Mouse (Mus musculus) T-helper 17 cell (primary cell): ENCODE measurements around the gene Dip2b.

Experiments used
- in situ Hi-C, 2 experiments: fragments of 300-600 bp; cut with MboI, MseI; formaldehyde crosslinking; loops; 1 replicate in 1 of 2; 2 replicates in 1 of 2; pipeline ENCODE4 v1.15.1; 2025; ENCODE audit warnings: high pct_unique_total_duplicates in 2 of 2

Gene Dip2b

GRCm38 (mm10) chr15:100166464-100166863 lies 128.0 kb downstream of the Dip2b start:
- in situ Hi-C loops: no loop called here

- in situ Hi-C loops: no loop called here
Observed at GRCm38 (mm10) chr15:100167791-100168190, 129.3 kb downstream of the Dip2b start.

DNA sequence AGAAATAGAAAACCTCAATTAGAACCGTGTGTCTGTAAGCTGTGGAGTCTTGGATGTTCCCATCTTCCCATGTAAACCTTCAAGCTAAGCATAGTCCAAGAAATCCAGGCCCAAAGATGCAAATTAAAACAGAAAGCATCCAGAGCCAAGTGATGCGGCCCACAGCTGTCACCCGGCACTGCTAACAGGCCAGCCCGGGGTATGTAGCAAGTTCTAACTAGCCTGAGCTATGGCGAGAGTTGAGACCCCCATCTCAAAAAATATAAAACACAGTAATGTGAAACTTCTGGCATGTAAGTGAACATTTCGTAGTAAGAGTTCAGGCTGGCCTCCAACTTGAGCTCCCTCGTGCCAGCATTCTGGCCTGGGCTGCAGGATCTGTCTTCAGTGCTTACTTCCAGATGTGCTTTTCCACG lies 129.7 kb downstream of the Dip2b start:
- in situ Hi-C loops: no loop called here

DNA sequence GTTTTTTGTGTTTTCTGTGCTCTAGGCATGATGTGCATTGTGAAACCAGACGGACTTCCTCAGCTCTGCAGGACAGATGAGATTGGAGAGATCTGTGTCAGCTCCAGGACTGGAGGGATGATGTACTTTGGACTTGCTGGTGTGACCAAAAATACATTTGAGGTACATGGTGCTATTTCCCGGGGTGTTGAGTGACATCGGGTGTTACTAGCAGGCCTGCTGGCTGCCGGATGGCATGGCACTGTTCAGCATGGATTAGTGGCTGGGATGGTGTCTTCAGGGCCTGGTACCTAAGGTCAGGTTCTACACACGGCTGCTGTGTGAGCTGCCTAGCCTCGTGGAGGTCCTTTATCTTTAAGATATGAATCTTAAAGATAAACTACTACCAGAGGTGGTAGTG lies 136.7 kb downstream of the Dip2b start:
- in situ Hi-C loops: no loop called here

DNA sequence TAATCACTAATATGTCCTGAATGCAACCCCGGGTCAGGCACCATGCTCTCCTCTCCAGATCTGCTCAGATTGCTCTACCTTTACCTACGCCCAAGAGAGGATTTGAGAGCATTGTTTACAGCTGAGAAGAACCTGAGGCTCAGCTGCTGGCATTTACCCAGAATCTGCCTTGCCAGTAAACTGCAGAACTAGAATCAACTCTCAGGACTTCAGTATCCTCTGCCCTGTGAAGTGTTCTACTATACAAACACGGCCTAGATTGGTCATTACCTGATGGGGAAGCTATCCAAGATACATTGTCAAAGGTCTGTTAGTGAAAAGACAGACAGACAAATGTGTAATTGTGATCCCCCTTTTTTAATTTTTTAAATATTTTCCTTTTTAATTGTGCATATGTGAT lies 138.7 kb downstream of the Dip2b start:
- in situ Hi-C loops: no loop called here

GRCm38 (mm10) chr15:100177575-100177974 lies 139.1 kb downstream of the Dip2b start:
- in situ Hi-C loops: no loop called here

GRCm38 (mm10) chr15:100178487-100178886 lies 140.0 kb downstream of the Dip2b start:
- in situ Hi-C loops: no loop called here

GRCm38 (mm10) chr15:100179685-100180084 lies 141.2 kb downstream of the Dip2b start:
- in situ Hi-C loops: no loop called here

DNA sequence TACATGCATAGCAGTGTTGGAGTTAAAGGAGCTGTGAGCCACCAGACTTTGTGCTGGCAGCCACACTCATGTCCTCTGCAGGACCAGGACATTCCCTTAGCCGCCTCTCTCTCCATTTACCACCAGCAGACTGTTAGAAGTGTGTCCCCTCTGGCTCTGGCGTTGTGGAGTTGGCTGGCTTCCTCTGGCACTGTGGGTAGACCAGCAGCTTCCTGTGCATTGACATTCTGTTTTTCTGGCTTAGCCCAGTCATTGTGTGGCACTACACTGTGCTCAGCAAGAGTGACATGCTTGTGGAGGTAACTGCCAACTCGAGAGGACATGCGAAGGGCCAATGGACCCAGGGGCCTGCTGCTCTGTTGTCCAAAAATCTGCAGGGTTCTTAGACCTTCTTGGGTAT lies 141.8 kb downstream of the Dip2b start:
- in situ Hi-C loops: no loop called here

- in situ Hi-C loops: no loop called here
Observed at GRCm38 (mm10) chr15:100181841-100182240, 143.4 kb downstream of the Dip2b start.

DNA sequence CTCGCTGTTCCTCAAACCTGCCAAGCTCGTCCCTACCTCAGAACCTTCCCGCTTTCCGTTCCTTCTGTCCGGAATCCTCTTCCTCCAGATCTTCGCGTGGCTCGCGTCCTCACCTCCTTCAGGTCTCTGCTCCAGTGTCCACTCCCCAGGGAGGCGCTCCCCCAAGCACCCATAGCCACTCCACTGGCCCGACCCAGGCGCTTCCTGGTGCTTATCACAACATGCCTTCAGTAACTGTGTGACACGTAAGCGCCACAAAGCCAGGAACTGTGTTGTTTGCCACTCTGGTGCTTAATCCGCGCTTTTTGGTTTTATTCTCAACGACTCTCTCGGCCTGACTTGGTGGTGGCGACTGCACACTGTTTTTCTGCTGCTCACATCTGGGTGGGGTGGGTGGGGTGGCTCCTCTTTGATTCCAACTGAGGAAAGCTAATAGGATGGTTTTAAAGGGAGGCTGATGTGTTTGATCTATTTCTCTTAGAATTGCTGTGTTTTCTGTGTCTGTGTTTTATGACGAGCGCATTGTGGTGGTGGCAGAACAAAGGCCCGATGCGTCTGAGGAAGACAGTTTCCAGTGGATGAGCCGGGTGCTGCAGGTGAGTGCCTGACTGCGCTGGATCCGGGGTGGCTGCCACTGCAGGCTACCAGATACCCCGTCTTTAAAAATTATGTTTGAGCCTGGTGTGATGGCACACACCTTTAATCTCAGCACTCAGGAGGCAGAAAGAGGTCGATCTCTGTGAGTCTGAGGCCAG lies 144.2 kb downstream of the Dip2b start:
- in situ Hi-C loops: no loop called here

GRCm38 (mm10) chr15:100183510-100183909 lies 145.0 kb downstream of the Dip2b start:
- in situ Hi-C loops: no loop called here

DNA sequence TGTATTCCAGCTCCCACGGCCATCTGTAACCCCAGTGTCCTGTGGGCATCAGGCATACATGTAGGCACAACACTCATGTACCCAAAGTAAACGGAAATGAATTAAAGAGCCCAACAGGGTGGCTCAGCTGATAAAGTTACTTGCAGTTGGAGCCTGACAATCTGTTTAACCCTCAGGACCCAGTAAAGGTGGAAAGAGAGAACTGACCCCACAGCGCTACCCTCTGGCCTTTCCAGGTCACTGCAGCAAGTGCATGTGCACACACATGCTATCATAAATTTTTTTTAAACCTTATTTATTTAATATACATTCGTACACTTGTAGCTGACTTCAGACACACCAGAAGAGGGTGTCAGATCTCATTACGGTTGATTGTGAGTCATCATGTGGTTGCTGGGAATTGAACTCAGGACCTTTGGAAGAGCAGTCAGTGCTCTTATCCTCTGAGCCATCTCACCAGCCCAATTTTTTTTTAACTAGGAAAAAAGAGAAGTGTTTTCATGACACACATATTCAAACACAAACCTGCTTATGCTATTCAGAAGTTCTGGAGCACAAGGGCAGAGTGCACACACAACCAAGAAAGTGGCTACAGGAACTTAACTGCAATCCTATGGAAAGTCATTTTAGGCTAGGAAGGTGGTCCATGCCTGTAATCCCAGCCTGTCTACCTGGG lies 146.5 kb downstream of the Dip2b start:
- in situ Hi-C loops: loop anchor here (5.0 kb wide), 1 partner anchor 148 kb away; the partner anchor contains the start of gene Dip2b (in 2 of the 2)

DNA sequence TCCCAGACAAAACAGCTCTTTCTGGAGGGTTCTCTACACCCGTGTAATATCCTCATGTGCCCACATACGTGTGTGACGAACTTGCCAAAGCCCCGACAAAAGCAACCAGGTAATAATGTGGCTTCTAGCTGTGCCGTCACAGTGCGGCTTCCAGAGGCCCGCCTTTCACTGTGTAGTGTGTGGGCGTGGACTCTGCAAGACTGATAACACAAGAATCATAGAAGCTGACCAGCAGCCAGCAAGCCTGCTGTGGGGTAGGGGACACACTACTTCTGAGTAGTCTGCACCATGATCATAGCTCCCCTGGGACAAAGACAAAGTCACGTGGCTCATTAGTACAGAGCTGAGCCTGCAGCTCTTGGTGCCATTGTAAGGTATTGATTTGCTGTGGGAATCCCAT lies 147.8 kb downstream of the Dip2b start:
- in situ Hi-C loops: loop anchor here (5.0 kb wide), 1 partner anchor 149 kb away; the partner anchor contains the start of gene Dip2b (in 2 of the 2)

DNA sequence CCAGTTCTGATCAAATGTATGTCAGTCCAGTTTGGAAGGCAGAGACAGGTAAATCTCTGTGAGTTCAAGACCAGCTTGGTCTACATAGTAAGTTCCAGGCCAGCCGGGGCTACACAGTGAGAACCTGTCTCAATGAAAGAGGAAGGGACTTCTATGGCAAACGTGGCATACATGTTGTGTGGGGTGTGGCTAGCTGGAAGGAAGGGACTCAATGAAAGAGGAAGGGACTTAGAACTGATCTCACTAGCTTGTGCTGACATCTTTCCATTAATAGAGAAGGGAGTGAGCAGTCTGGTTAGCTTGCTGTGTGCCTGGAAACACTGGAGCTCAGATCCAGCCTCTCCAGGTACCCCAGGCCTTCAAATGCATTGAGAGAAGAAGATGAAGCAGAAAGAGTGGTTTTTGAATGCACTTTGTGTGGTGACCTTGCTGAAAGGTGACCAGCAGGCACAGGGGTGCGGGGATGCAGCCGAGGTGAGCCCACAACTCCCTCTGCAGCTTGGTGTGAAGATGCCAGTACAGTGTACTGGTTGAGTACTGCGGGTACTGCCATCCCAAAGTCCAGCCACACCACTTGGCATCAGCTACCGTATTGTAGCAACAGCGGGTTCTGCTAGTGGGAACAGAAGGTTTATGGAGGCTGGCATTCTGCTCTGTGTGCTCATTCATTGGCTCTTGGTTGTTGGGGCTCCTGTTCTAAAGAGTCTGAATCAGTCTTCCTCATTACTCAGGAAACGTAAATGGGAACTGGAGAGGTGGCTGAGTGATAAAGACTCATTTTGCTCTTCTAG lies 148.6 kb downstream of the Dip2b start:
- in situ Hi-C loops: loop anchor here (5.0 kb wide), 1 partner anchor 150 kb away; the partner anchor contains the start of gene Dip2b (in 2 of the 2)

DNA sequence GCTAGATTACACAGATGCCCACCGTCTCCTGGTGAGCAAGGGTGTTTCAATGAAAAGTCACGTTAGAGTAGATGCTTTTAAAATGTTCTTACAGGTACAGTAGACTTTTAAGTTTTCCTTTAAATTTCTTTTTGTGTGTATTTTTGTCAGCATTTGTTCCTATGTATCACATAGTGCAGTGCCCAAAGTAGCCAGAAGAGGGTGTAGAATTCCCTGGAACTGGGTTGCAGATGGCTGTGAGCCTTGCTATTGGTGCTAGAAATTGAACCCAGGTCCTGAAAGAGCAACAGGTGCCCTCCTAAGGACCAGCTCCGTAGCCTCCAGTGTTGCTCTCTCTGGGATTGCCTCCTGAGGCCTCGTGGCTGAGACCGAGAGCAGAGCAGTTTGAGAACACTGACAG lies 150.1 kb downstream of the Dip2b start:
- in situ Hi-C loops: loop anchor here (5.0 kb wide), 1 partner anchor 151 kb away; the partner anchor contains the start of gene Dip2b (in 2 of the 2)

GRCm38 (mm10) chr15:100188962-100189404 lies 150.5 kb downstream of the Dip2b start:
- in situ Hi-C loops: loop anchor here (5.0 kb wide), 1 partner anchor 152 kb away; the partner anchor contains the start of gene Dip2b (in 2 of the 2)

DNA sequence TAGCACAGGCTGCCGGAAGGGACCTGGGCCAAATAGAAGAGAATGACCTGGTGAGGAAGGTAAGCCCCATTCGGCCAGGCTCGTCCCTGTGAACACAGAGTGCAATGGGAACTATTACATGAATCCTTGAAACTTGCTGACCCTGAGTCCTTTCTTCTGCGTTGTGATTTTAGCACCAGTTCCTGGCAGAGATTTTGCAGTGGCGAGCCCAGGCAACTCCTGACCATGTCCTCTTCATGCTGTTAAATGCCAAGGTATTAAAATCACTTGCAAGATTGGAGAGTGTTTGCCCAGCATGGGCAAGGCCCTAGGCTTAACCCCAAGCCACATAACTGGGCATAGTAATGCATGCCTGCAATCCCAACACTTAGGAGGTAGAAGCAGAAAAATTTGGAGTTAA lies 151.6 kb downstream of the Dip2b start:
- in situ Hi-C loops: no loop called here

GRCm38 (mm10) chr15:100198983-100199745 lies 160.7 kb downstream of the Dip2b start:
- in situ Hi-C loops: no loop called here

DNA sequence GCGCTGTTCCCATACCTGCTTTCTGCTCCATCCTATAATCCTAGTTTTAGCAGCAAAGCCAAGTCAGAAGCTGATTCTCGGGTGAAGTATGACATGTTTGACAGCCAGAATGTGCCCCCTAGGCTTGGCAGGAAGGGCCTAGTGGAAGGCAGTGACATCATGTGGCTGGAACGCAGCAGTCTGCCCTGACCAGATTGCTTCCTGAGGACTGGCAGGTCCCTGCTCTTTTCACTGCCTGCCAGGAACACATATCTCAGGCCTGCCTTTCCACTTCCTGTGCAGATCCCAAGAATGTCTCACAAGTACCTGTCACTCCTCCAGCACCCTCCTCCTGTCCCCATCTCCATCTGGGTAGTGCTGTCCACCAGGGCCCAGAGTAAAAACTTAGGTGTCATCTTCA lies 161.3 kb downstream of the Dip2b start:
- in situ Hi-C loops: no loop called here

- in situ Hi-C loops: no loop called here
Observed at GRCm38 (mm10) chr15:100201806-100202205, 163.3 kb downstream of the Dip2b start.
